13 mouse cellular contexts compared by ENCODE assay signal in genomic region chr11:68966554-68966953, GRCm38 (mm10). TPM values are rescaled to one million over a fixed set of nuclear protein-coding genes. Genes with fewer than 3 reads are reported as not detected.
A peak's percentile ranks its signal among the peaks of the same experiment; 100 is the strongest.
DNase-seq lines count a peak whose midpoint lies in the region; ATAC-seq and TF ChIP-seq lines count a peak whose summit lies in the region.
"Had no signal": no experiment of that assay in that cellular context is flagged by ENCODE, and none has a peak within 500 bp of the region (broad histone marks: within the 10 kb centered on the region; RNA-seq: fewer than 3 reads in every experiment).

No protein-coding gene starts in this region.

- no peaks in the 10 kb centered on the region for H3K9me3 ChIP-seq in hindbrain, embryonic 16.5 days (ENCODE audit: control insufficient read depth, low read length)
- no peaks in the 10 kb centered on the region for H3K9me3 ChIP-seq in hindbrain, embryonic 11.5 days (ENCODE audit: control insufficient read depth, low read length)
- H3K9me3 ChIP-seq in stomach, embryonic 16.5 days (replicated peaks; ENCODE audit: control insufficient read depth, low read length), result no peaks in the 10 kb centered on the region
- no peaks in the 10 kb centered on the region for H3K9me3 ChIP-seq in stomach, postnatal 0 days (ENCODE audit: control insufficient read depth, low read length)
- no peaks in the 10 kb centered on the region for H3K9me3 ChIP-seq in neural tube, embryonic 15.5 days (replicated peaks)
- H3K9me3 ChIP-seq: embryonic facial prominence, embryonic 12.5 days; limb, embryonic 15.5 days; midbrain, embryonic 15.5 days had no signal

- peak overlapping the region; percentile 95; the same call in 1 of the 2 replicates for H3K4me2 ChIP-seq in hindbrain, embryonic 16.5 days (ENCODE audit: low read length)
- no peak overlapping the region for H3K4me2 ChIP-seq in hindbrain, embryonic 11.5 days (replicated peaks; ENCODE audit: low read depth, low read length)
- peak overlapping the region; percentile 90; the same call in 1 of the 2 replicates for H3K4me2 ChIP-seq in stomach, embryonic 16.5 days (ENCODE audit: low read depth, low read length)
- no peak overlapping the region for H3K4me2 ChIP-seq in stomach, postnatal 0 days (replicated peaks; ENCODE audit: low read depth)
- no peak overlapping the region; the same call in 1 of the 2 replicates for H3K4me2 ChIP-seq in neural tube, embryonic 15.5 days

- no peak overlapping the region for H3K27ac ChIP-seq in hindbrain, embryonic 16.5 days (ENCODE audit: low read depth, low read length)
- H3K27ac ChIP-seq in hindbrain, embryonic 11.5 days (ENCODE audit: low read depth, low read length), result no peak overlapping the region
- H3K27ac ChIP-seq in stomach, embryonic 16.5 days (ENCODE audit: low read length), result no peak overlapping the region
- H3K27ac ChIP-seq in stomach, postnatal 0 days (replicated peaks), result no peak overlapping the region
- no peak overlapping the region for H3K27ac ChIP-seq in neural tube, embryonic 15.5 days (replicated peaks)
- H3K27ac ChIP-seq: embryonic facial prominence, embryonic 12.5 days; limb, embryonic 15.5 days; midbrain, embryonic 15.5 days had no signal

- no peak overlapping the region for H3K9ac ChIP-seq in hindbrain, embryonic 16.5 days (ENCODE audit: low read depth, low read length)
- H3K9ac ChIP-seq in hindbrain, embryonic 11.5 days (ENCODE audit: low read depth, low read length), result no peak overlapping the region
- H3K9ac ChIP-seq in stomach, embryonic 16.5 days (ENCODE audit: low read length), result no peak overlapping the region
- H3K9ac ChIP-seq in stomach, postnatal 0 days (ENCODE audit: low read length), result no peak overlapping the region
- no peak overlapping the region for H3K9ac ChIP-seq in neural tube, embryonic 15.5 days (replicated peaks)
- H3K9ac ChIP-seq: limb, embryonic 15.5 days had no signal

- no peaks in the 10 kb centered on the region for H3K36me3 ChIP-seq in hindbrain, embryonic 16.5 days (ENCODE audit: control insufficient read depth, insufficient read depth, low read length)
- no peaks in the 10 kb centered on the region for H3K36me3 ChIP-seq in hindbrain, embryonic 11.5 days (ENCODE audit: control insufficient read depth, insufficient read depth, low read length)
- no peaks in the 10 kb centered on the region for H3K36me3 ChIP-seq in stomach, embryonic 16.5 days (ENCODE audit: control insufficient read depth, insufficient read depth, low read length)
- no peaks in the 10 kb centered on the region for H3K36me3 ChIP-seq in stomach, postnatal 0 days (ENCODE audit: control insufficient read depth, insufficient read depth, low read length)
- H3K36me3 ChIP-seq in neural tube, embryonic 15.5 days, result no peaks in the 10 kb centered on the region
- H3K36me3 ChIP-seq: embryonic facial prominence, embryonic 12.5 days; limb, embryonic 15.5 days; midbrain, embryonic 15.5 days had no signal

- no peak for TF ChIP-seq EP300 in stomach, postnatal 0 days (optimal IDR thresholded peaks at IDR 0.05)

- H3K4me3 ChIP-seq in hindbrain, embryonic 16.5 days (ENCODE audit: low read length), result no peak overlapping the region
- no peak overlapping the region for H3K4me3 ChIP-seq in hindbrain, embryonic 11.5 days (ENCODE audit: low read depth, low read length)
- H3K4me3 ChIP-seq in stomach, embryonic 16.5 days (replicated peaks; ENCODE audit: low read length), result no peak overlapping the region
- no peak overlapping the region for H3K4me3 ChIP-seq in stomach, postnatal 0 days (ENCODE audit: low read depth, low read length)
- H3K4me3 ChIP-seq in neural tube, embryonic 15.5 days (replicated peaks), result 0 out of 2 replicates have a peak overlapping the region, but pooled peaks have one; percentile 68

- H3K27me3 ChIP-seq in hindbrain, embryonic 16.5 days (replicated peaks; ENCODE audit: control insufficient read depth, insufficient read depth, low read length), result no peaks in the 10 kb centered on the region
- peaks cover 2% of the 10 kb centered on the region; the same call in 1 of the 2 replicates for H3K27me3 ChIP-seq in hindbrain, embryonic 11.5 days (ENCODE audit: control insufficient read depth, insufficient read depth, low read length)
- no peaks in the 10 kb centered on the region for H3K27me3 ChIP-seq in stomach, embryonic 16.5 days (ENCODE audit: control insufficient read depth, insufficient read depth, low read length)
- no peaks in the 10 kb centered on the region for H3K27me3 ChIP-seq in stomach, postnatal 0 days (ENCODE audit: control insufficient read depth, insufficient read depth, low read length)
- no peaks in the 10 kb centered on the region; the same call in 1 of the 2 replicates for H3K27me3 ChIP-seq in neural tube, embryonic 15.5 days (replicated peaks)
- H3K27me3 ChIP-seq: embryonic facial prominence, embryonic 12.5 days; limb, embryonic 15.5 days; midbrain, embryonic 15.5 days had no signal

- ATAC-seq in hindbrain, embryonic 16.5 days, result no peak
- ATAC-seq in hindbrain, embryonic 11.5 days (ENCODE audit: low FRiP score), result no peak
- no peak for ATAC-seq in stomach, embryonic 16.5 days (ENCODE audit: insufficient read depth, low FRiP score)
- ATAC-seq in stomach, postnatal 0 days (ENCODE audit: low FRiP score, low TSS enrichment), result no peak
- no peak for ATAC-seq in neural tube, embryonic 15.5 days (ENCODE audit: low FRiP score)
- ATAC-seq: intestine, postnatal 0 days; midbrain, embryonic 15.5 days had no signal

- 61% methylated on average over 1 of the region's 1 CpGs for WGBS in hindbrain, embryonic 16.5 days
- WGBS in hindbrain, embryonic 11.5 days, result 62% methylated on average over 1 of the region's 1 CpGs
- WGBS in stomach, embryonic 16.5 days, result 33% methylated on average over 1 of the region's 1 CpGs
- WGBS in stomach, postnatal 0 days, result 35% methylated on average over 1 of the region's 1 CpGs
- WGBS in neural tube, embryonic 15.5 days, result 50% methylated on average over 1 of the region's 1 CpGs

- no peak for TF ChIP-seq CTCF in stomach, postnatal 0 days (IDR thresholded peaks at IDR 0.05; ENCODE audit: low read depth)

- DNase-seq in cerebellum, adult 9-11 months, result peak; percentile 29
- no peak for DNase-seq in cerebellum, postnatal 25 days
- no peak for DNase-seq in hindbrain, embryonic 11.5 days (ENCODE audit: low spot score)
- DNase-seq in stomach, postnatal 0 days (ENCODE audit: low spot score), result no peak
- no peak for DNase-seq in cerebellum, postnatal 14 days

- peaks cover 12% of the 10 kb centered on the region for H3K4me1 ChIP-seq in hindbrain, embryonic 16.5 days (ENCODE audit: control insufficient read depth, insufficient read depth, low read depth, low read length)
- H3K4me1 ChIP-seq in hindbrain, embryonic 11.5 days (replicated peaks; ENCODE audit: control insufficient read depth, insufficient read depth, low read length), result no peaks in the 10 kb centered on the region
- H3K4me1 ChIP-seq in stomach, embryonic 16.5 days (ENCODE audit: control insufficient read depth, insufficient read depth, low read length), result peaks cover 6% of the 10 kb centered on the region
- no peaks in the 10 kb centered on the region; the same call in 1 of the 2 replicates for H3K4me1 ChIP-seq in stomach, postnatal 0 days (replicated peaks; ENCODE audit: control insufficient read depth, insufficient read depth)
- peaks cover 17% of the 10 kb centered on the region for H3K4me1 ChIP-seq in neural tube, embryonic 15.5 days

RNA-seq across cellular contexts. Expression of gene Slc25a35, which starts 1.4 kb away (rescaled TPM):
- 2.3 and 3.4 TPM in 2 replicates for polyA plus RNA-seq in hindbrain, embryonic 16.5 days (2015; fragmentation: Nextera tagmentation; extraction: Ambion mirVana)
- 1.6 and 1.8 TPM in 2 replicates for polyA plus RNA-seq in hindbrain, embryonic 11.5 days (2014; fragmentation: Nextera tagmentation; extraction: Ambion mirVana)
- polyA plus RNA-seq in stomach, embryonic 16.5 days (2015; fragmentation: Nextera tagmentation; extraction: Ambion mirVana), result 5.2 and 6.3 TPM in 2 replicates
- 4.9 and 5.8 TPM in 2 replicates for polyA plus RNA-seq in stomach, postnatal 0 days (2015; fragmentation: Nextera tagmentation; extraction: Ambion mirVana)
- polyA plus RNA-seq in neural tube, embryonic 15.5 days (2015; fragmentation: Nextera tagmentation; extraction: Ambion mirVana), result 1.9 and 2.1 TPM in 2 replicates

RNA-seq across cellular contexts. Expression of gene Rangrf, which starts 8.4 kb away (rescaled TPM):
- polyA plus RNA-seq in hindbrain, embryonic 16.5 days (2015; fragmentation: Nextera tagmentation; extraction: Ambion mirVana), result 30.0 and 36.9 TPM in 2 replicates
- polyA plus RNA-seq in hindbrain, embryonic 11.5 days (2014; fragmentation: Nextera tagmentation; extraction: Ambion mirVana), result 56.0 and 59.3 TPM in 2 replicates
- 46.7 and 57.6 TPM in 2 replicates for polyA plus RNA-seq in stomach, embryonic 16.5 days (2015; fragmentation: Nextera tagmentation; extraction: Ambion mirVana)
- 34.8 and 35.1 TPM in 2 replicates for polyA plus RNA-seq in stomach, postnatal 0 days (2015; fragmentation: Nextera tagmentation; extraction: Ambion mirVana)
- 33.7 and 33.9 TPM in 2 replicates for polyA plus RNA-seq in neural tube, embryonic 15.5 days (2015; fragmentation: Nextera tagmentation; extraction: Ambion mirVana)

RNA-seq across cellular contexts. Expression of gene Arhgef15, which starts 9.3 kb away (rescaled TPM):
- 27.2 and 33.9 TPM in 2 replicates for polyA plus RNA-seq in hindbrain, embryonic 16.5 days (2015; fragmentation: Nextera tagmentation; extraction: Ambion mirVana)
- polyA plus RNA-seq in hindbrain, embryonic 11.5 days (2014; fragmentation: Nextera tagmentation; extraction: Ambion mirVana), result 4.9 and 5.5 TPM in 2 replicates
- polyA plus RNA-seq in stomach, embryonic 16.5 days (2015; fragmentation: Nextera tagmentation; extraction: Ambion mirVana), result 9.6 and 10.3 TPM in 2 replicates
- polyA plus RNA-seq in stomach, postnatal 0 days (2015; fragmentation: Nextera tagmentation; extraction: Ambion mirVana), result 2.8 and 3.0 TPM in 2 replicates
- polyA plus RNA-seq in neural tube, embryonic 15.5 days (2015; fragmentation: Nextera tagmentation; extraction: Ambion mirVana), result 23.2 and 27.3 TPM in 2 replicates

RNA-seq across cellular contexts. Expression of gene Odf4, which starts 39.7 kb away (rescaled TPM):
- polyA plus RNA-seq in hindbrain, embryonic 16.5 days (2015; fragmentation: Nextera tagmentation; extraction: Ambion mirVana), result 0.34 and 0.67 TPM in 2 replicates
- 0.15 and 0.18 TPM in 2 replicates for polyA plus RNA-seq in hindbrain, embryonic 11.5 days (2014; fragmentation: Nextera tagmentation; extraction: Ambion mirVana)
- polyA plus RNA-seq in stomach, embryonic 16.5 days (2015; fragmentation: Nextera tagmentation; extraction: Ambion mirVana), result 0.30 TPM in 1 of 2 replicates, not detected in the other
- 0.22 TPM in 1 of 2 replicates, not detected in the other for polyA plus RNA-seq in stomach, postnatal 0 days (2015; fragmentation: Nextera tagmentation; extraction: Ambion mirVana)
- polyA plus RNA-seq in neural tube, embryonic 15.5 days (2015; fragmentation: Nextera tagmentation; extraction: Ambion mirVana), result 0.64 and 1.3 TPM in 2 replicates
- polyA plus RNA-seq: embryonic facial prominence, embryonic 12.5 days; intestine, postnatal 0 days; limb, embryonic 15.5 days; small intestine, adult 2 months had no signal

RNA-seq across cellular contexts. Expression of gene Pfas, which starts 41.7 kb away (rescaled TPM):
- 12.9 and 16.4 TPM in 2 replicates for polyA plus RNA-seq in hindbrain, embryonic 16.5 days (2015; fragmentation: Nextera tagmentation; extraction: Ambion mirVana)
- polyA plus RNA-seq in hindbrain, embryonic 11.5 days (2014; fragmentation: Nextera tagmentation; extraction: Ambion mirVana), result 31.5 and 31.8 TPM in 2 replicates
- 24.1 and 25.2 TPM in 2 replicates for polyA plus RNA-seq in stomach, embryonic 16.5 days (2015; fragmentation: Nextera tagmentation; extraction: Ambion mirVana)
- 7.4 and 8.0 TPM in 2 replicates for polyA plus RNA-seq in stomach, postnatal 0 days (2015; fragmentation: Nextera tagmentation; extraction: Ambion mirVana)
- polyA plus RNA-seq in neural tube, embryonic 15.5 days (2015; fragmentation: Nextera tagmentation; extraction: Ambion mirVana), result 15.5 and 20.2 TPM in 2 replicates

Comparison
In these comparisons a context has a peak if more than half of its experiments do, and no peak if none do; other contexts are left out.
1. H3K4me2 ChIP-seq: peak in hindbrain, embryonic 16.5 days (single experiment) and stomach, embryonic 16.5 days (single experiment); none in hindbrain, embryonic 11.5 days (single experiment), stomach, postnatal 0 days (single experiment) and neural tube, embryonic 15.5 days (single experiment).